Mouse (Mus musculus) kidney, postnatal 14 days (tissue): ENCODE results near the gene Sh3pxd2a.

Source experiments
- DNase-seq: peaks from one replicate; pipeline ENCODE4 v3.0.0; 2022; ENCODE audit warnings: mixed read lengths

Gene Sh3pxd2a

GRCm38 (mm10) chr19:47224743-47225142 is 239.5 kb downstream of the Sh3pxd2a start:
- peak; percentile 29 for DNase-seq

DNA sequence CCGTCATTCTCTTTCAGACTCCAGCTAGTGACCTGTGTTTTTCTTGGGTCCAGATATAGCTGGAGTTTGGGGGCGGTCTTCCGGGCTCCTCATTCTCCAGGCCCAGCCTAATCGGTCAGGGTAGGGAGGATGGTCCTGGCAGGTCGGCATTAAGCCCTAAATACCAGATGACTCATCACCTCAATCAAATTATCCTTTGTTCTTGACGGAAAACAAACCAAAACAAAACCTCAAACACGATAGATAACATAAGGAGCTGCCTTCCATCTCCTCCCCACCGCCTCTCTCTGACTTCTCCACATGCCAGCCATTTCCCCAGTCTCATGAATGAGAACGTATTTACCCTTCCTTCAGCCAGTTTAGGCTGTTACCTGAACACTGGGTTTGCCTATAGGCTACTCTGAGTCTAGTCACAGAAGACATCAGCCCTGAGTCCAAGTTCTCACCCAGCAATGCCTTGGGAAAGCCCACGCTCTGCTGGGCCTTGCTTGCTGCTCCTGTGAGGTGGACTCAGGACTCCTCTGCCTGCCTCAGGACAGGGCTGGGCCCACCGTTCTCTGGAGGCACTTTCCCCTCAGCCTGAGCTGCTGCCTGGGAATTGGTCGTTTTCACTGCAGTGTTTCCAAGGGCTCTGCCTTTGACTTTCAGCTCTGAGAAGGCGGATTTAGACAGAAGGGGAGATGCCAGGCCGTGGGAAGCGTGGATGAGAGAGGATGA is 241.2 kb downstream of the Sh3pxd2a start:
- DNase-seq: no peak

DNA sequence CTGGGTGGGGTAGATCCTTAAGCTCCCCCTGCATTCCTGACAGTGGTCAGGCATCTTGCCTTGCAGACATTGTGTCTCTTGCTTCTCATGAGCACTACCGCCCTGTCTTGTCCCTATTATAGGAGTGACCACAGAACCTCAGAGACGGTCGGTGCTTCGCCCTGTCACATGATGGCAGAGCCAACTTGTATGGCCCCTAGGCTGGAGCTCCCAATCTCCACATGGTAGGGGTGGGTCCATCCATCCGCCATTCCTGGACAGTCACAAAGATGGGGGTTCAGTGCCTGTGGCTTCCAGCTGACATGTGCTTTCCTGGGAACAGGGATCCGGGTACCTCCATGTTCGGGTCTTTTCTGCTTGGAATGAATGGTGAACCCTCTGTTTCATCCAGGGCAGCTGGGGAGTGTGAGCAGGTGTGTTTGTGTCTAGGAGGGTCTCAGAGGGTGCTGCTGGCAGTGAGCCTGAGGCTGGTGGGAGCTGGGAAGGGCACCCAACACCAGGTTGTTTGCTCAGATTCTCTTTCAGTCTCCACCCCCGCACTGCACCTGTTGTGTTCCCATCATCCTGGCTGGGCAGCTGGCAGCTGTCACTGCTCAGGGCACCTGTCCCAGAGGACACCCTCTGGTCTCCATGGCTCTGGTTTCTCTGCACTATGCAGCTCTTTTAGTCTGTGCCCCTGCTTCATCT is 241.9 kb downstream of the Sh3pxd2a start:
- DNase-seq: no peak

- DNase-seq: no peak
Observed at GRCm38 (mm10) chr19:47221500-47222153, 242.6 kb downstream of the Sh3pxd2a start.

DNA sequence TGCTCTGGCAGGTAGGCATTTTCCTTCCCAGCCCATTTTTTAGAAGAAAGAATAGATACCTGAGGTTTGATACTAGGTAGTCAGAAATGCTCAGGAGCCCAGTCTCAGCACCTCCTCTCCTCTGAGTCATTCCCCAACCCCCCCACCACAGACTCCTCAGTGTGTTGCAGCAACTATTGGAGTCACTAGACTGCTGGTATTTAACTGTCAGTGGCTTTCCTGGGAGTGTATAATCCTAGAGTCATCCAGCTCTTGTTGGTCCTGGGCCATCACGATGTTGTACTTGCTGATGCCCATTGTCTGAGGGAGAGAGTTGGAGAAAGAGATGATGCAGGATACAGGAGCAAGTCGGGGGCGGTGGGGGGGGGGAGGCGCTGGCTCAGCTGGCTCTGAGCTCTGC is 243.2 kb downstream of the Sh3pxd2a start:
- DNase-seq: no peak

GRCm38 (mm10) chr19:47220232-47220631 is 244.0 kb downstream of the Sh3pxd2a start:
- no peak for DNase-seq

GRCm38 (mm10) chr19:47219622-47220021 is 244.6 kb downstream of the Sh3pxd2a start:
- DNase-seq: no peak

DNA sequence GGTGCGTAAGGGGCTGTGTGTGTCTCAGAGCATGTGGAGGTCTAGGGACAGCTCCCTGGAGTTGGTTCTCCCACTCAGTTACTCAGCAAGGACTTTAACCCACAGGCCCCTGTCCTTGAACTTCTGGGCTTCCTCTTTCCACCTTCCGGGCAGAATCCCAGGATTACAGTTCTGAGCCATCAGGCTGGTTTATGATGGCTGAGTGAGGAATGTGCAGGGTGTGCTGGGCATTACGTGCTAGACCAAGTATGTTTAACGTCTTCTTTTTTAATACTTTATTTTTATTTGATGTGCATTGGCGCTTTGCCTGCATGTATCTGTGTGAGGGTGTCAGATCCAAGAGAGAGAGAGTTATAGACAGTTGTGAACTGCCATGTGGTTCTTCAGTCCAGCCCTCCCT is 247.4 kb downstream of the Sh3pxd2a start:
- no peak for DNase-seq

DNA sequence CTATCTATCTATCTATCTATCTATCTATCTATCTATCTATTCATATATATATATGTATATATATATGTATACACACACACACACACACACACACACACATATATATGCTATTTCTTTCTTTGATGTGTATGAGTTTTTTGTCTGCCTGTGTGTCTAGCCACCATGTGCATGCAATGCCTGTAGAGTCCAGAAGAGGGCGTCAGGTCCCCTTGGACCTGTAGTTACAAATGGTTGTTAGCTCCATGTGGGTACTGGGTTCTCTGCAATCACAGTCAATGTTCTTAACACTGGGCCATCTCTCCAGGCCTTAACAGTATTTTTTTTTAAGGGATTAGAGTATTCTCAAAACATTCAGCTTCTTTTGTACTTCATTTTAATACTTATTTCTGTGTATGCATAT is 250.7 kb downstream of the Sh3pxd2a start:
- DNase-seq: no peak

DNA sequence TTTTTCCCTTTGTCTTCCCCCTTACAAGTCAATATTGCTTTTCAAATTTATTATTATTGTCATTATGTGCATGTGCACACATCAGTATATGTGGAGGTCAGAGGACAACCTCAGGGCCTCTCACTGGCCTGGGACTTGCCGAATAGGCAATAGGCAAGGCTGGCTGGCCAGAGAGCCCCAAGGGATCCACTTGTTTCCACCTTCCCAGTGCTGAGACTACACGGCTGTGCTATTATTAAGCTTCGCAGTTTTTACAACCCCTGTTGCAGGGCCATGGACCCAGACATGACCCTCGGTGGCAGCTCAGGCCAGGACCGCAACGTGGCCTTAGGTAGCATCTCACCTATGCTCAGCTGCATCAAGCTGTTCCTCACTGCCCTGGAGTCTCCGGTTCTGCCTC is 251.8 kb downstream of the Sh3pxd2a start:
- no peak for DNase-seq

DNA sequence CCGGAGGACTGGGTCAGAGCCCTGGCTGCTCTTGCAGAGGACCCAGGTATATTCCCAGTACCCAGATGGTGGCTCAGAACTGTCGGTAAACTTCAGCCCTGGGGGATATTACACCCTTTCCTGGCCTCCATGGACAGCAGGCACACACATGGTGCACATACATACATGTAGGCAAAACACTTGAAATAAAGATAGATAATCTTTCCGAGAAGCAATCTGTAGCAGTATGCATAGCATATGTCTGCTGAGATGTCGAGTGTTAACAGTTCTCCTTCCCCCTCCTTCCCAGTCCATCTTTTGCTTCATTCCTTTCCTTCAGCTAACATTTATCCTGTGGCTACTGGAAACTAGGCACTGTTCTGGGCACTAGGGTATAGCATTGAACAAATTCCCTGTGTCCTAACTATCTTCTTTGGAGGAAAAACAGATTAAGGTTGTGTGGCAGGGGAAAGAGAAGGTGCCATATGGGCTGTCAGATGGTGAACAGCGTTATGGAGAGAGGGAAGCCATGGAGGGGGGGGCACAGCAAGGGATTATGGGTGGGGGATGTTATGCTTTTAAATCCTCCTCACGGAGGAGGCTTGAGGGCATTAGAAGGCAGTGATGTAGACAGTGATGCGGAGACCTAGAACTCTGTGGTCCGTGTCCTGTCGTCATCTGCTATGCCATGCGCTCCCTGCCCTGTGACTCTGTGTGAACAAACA is 252.4 kb downstream of the Sh3pxd2a start:
- no peak for DNase-seq

- no peak for DNase-seq
Observed at GRCm38 (mm10) chr19:47210432-47210831, 253.8 kb downstream of the Sh3pxd2a start.
